Mouse (Mus musculus): ENCODE data around the gene Ctsl. TPM values are rescaled to one million over a fixed set of nuclear protein-coding genes. Genes with fewer than 3 reads are reported as not detected.

The Ctsl gene
- polyA plus RNA-seq, 1 experiment from 2014 or later, result 206 TPM

DNA sequence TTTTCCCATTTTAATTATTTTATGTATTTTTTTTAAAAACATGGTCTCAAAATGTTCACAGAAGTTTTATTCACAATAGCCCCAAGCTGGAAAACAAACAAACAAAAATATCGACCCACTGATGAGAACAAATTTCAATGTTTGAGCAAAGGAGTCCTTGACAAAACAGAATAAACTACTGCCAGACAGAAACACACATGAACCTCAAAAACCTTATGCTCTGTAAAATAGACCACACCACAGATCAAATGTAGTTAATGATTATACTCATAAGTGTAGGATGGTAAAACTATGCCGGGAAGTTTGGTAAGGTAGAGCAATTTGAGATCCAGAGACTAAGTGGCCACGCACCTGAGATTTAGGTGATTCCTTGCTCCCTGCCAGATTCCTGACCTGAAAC lies 37.6 kb downstream of the Ctsl start:
- no peaks in the 10 kb centered on the region for H3K36me3 ChIP-seq
- no peak overlapping the region for H3K4me2 ChIP-seq (replicated peaks)
- no peak for ATAC-seq (ENCODE audit: low FRiP score, low read depth)
- 75% methylated on average over 3 of the region's 3 CpGs for WGBS
- H3K27ac ChIP-seq, result no peak overlapping the region
- no peaks in the 10 kb centered on the region for H3K27me3 ChIP-seq
- H3K9ac ChIP-seq, result no peak overlapping the region
- no peaks in the 10 kb centered on the region for H3K4me1 ChIP-seq
- no peak overlapping the region for H3K4me3 ChIP-seq
- no peaks in the 10 kb centered on the region for H3K9me3 ChIP-seq

DNA sequence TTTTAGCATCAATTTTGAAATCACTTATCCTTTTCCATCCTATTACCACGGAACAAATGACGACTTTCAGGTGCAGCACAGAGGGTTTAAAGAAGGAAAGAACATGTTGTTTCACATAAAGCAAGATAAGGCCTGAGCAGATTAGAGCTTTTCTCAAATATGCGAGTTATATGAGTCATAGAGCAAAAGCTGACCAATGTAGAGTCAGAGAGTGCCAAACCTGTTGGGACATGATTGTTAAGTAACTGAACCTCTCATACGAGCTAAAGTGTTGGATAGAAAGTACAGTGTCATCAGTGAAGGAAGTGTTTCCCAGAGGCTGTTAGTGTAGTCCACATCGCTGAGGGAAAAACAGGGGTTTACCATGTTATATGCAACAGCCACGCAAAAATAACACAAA lies 38.4 kb downstream of the Ctsl start:
- no peak overlapping the region for H3K4me2 ChIP-seq (replicated peaks)
- H3K27ac ChIP-seq, result no peak overlapping the region
- no peaks in the 10 kb centered on the region for H3K27me3 ChIP-seq
- H3K4me3 ChIP-seq, result no peak overlapping the region
- 77% methylated on average over 6 of the region's 6 CpGs for WGBS
- no peaks in the 10 kb centered on the region for H3K36me3 ChIP-seq
- no peak overlapping the region for H3K9ac ChIP-seq
- no peaks in the 10 kb centered on the region for H3K9me3 ChIP-seq
- no peak for ATAC-seq (ENCODE audit: low FRiP score, low read depth)
- no peaks in the 10 kb centered on the region for H3K4me1 ChIP-seq

DNA sequence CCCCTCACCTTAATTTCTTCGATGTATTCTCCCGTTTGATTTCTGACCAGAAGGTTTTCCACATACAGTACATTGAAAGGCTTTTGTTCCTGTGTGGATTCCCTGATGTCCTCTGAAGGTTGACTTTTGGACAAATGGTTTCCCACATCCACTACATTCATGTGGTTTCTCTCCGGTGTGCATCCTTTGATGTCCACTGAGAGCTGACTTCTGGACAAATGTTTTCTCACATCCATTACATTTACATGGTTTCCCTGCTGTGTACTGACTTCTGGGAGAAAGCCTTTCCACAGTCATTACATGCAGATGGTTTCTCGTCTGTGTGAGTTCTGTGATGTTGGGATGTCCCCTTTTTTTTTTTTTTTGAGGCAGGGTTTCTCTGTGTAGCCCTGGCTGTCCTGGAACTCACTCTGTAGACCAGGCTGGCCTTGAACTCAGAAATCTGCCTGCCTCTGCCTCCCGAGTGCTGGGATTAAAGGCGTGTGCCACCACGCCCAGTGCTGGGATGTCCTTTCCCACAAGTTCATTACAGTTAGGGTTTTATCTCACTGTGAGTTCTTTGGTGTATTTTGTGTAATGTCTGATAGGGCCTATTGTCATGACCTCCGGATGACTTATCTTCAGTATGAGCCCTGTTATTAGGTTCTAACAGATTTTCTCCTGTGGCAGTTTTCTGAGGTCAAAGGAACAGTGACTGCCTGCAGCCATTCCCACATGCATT lies 48.0 kb downstream of the Ctsl start:
- no peaks in the 10 kb centered on the region for H3K9me3 ChIP-seq
- H3K9ac ChIP-seq, result no peak overlapping the region
- no peaks in the 10 kb centered on the region for H3K4me1 ChIP-seq
- WGBS, result 76% methylated on average over 8 of the region's 8 CpGs
- no peaks in the 10 kb centered on the region for H3K36me3 ChIP-seq
- no peak overlapping the region for H3K27ac ChIP-seq
- no peaks in the 10 kb centered on the region for H3K27me3 ChIP-seq
- H3K4me2 ChIP-seq (replicated peaks), result no peak overlapping the region
- no peak overlapping the region for H3K4me3 ChIP-seq
- ATAC-seq (ENCODE audit: low FRiP score, low read depth), result no peak

DNA sequence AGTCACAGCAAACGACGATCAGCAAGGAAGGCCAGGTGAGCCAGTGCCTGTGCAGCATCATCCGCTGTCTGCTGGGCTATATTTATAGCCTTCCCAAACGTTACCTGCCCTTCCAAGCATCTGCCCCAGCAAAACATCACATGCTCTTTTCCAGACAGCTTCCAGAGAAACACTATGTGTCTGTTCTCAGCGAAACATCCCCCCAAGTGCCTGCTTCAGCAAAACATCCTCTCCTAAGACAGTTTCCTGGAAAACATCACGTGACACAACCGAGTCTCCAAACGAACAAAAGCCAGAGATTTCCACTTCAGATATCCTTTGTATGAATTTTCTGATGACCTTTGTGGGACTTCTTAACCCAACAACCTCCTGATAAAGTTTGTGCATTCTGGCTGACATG lies 50.4 kb downstream of the Ctsl start:
- H3K36me3 ChIP-seq, result no peaks in the 10 kb centered on the region
- WGBS, result 80% methylated on average over 8 of the region's 8 CpGs
- H3K4me3 ChIP-seq, result no peak overlapping the region

DNA sequence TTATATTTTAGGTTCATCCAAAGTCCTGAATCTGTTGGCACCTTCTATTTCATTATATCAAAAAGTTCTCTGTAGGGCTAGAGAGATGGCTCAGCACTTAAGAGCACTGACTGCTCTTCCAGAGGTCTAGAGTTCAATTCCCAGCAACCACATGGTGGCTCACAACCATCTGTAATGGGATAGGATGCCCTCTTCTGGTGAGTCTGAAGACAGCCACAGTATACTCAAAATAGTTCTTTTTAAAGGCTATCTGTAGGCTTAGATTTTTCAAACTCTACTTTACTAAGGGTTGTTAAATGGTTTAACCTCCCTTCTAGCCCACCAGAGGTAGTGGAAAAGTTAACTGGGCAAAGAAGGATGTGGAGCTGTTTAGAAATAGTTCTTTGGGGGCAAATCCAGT lies 50.9 kb downstream of the Ctsl start:
- no peaks in the 10 kb centered on the region for H3K36me3 ChIP-seq
- H3K9me3 ChIP-seq, result no peaks in the 10 kb centered on the region
- ATAC-seq (ENCODE audit: low FRiP score, low read depth), result no peak
- H3K9ac ChIP-seq, result no peak overlapping the region
- H3K4me3 ChIP-seq, result no peak overlapping the region
- no peaks in the 10 kb centered on the region for H3K4me1 ChIP-seq
- H3K4me2 ChIP-seq (replicated peaks), result no peak overlapping the region
- no peaks in the 10 kb centered on the region for H3K27me3 ChIP-seq
- no peak overlapping the region for H3K27ac ChIP-seq

More for the DNA sequence above, 50.4 kb downstream of the Ctsl start:
- H3K9me3 ChIP-seq, result no peaks in the 10 kb centered on the region
- H3K4me1 ChIP-seq, result no peaks in the 10 kb centered on the region
- no peaks in the 10 kb centered on the region for H3K27me3 ChIP-seq
- no peak for ATAC-seq (ENCODE audit: low FRiP score, low read depth)
- H3K4me2 ChIP-seq (replicated peaks), result no peak overlapping the region
- no peak overlapping the region for H3K9ac ChIP-seq
- H3K27ac ChIP-seq, result no peak overlapping the region

DNA sequence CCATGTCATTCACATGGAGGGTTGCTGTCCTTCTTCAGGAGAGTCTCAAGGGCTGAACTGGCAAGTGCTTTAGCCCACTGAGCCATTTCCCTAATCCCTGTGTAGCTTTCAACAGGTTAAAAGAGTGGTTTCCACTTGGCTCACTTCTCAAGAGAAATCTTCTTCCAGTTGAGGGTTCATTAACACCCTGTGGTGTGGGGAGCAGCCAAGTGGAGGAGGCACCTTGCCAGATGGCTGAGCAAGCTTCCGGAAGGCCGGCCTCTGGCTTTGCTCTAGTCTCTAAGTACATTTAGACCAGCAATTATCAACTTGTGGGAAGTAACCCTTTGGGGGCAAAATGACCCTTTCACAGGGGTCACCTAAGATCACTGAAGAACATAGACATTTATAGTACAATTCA lies 52.3 kb downstream of the Ctsl start:
- WGBS, result 70% methylated on average over 2 of the region's 2 CpGs
- Histone ChIP-seq H3K27ac (no peak overlapping the region), H3K4me1 (no peaks in the 10 kb centered on the region), H3K4me3 (no peak overlapping the region), H3K36me3 (no peaks in the 10 kb centered on the region), H3K27me3 (no peaks in the 10 kb centered on the region), H3K9me3 (no peaks in the 10 kb centered on the region), H3K9ac (no peak overlapping the region), H3K4me2 (replicated peaks) (no peak overlapping the region)
- ATAC-seq (ENCODE audit: low FRiP score, low read depth), result no peak

DNA sequence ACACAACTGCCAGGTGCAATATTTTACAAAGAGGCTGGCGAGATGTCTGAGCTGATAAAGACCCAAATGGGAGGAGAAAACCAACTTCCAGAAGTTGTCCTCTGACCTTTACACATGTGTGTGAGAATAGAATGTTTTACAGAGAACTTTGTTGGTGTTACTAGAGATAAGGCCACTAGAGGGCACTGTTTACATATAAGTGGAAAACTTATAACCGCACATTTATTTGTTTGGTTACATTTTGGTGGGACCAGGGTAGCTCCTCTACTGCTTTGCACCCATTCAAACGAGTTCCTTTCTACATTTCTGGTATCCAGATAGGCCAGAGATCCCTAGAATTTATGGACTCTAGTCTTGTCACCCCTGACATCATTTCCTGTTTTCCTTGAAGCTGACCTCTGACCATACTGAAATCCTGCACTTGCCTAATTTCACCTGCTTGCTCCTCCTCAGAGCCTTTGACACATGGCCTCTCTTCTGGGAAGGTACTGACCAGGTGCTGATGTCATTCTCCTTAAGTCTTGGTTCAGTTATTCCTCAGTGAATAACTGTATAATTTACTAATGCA lies 55.1 kb downstream of the Ctsl start:
- H3K27ac ChIP-seq, result no peak overlapping the region
- ATAC-seq (ENCODE audit: low FRiP score, low read depth), result no peak
- WGBS, result under 1% methylated on average over 3 of the region's 3 CpGs
- no peak overlapping the region for H3K4me3 ChIP-seq
- H3K9ac ChIP-seq, result no peak overlapping the region
- no peaks in the 10 kb centered on the region for H3K9me3 ChIP-seq
- no peak overlapping the region for H3K4me2 ChIP-seq (replicated peaks)
- no peaks in the 10 kb centered on the region for H3K27me3 ChIP-seq
- H3K4me1 ChIP-seq, result peaks cover 11% of the 10 kb centered on the region
- H3K36me3 ChIP-seq, result no peaks in the 10 kb centered on the region

DNA sequence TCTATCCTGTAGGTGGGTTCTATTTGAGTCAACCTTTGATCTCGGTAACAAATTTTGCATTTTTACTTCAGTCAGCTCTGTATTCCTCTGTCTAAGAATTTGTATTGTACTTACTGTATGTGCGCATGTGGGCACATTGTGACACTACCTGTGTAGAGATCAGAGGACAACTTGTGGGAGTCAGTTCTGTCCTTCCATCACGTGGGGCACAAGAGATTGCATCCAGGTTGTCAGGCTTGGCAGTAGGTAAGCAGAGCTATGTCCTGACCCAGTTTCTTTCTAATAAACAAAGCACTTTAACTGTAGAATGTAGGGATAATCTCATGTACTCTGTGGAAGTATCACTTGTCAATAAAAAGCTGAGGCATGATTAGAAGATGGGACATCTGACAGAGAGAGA lies 56.6 kb downstream of the Ctsl start:
- no peaks in the 10 kb centered on the region for H3K27me3 ChIP-seq
- no peaks in the 10 kb centered on the region for H3K9me3 ChIP-seq
- no peak overlapping the region for H3K27ac ChIP-seq
- H3K9ac ChIP-seq, result no peak overlapping the region
- H3K4me3 ChIP-seq, result no peak overlapping the region
- H3K36me3 ChIP-seq, result no peaks in the 10 kb centered on the region
- peaks cover 17% of the 10 kb centered on the region for H3K4me1 ChIP-seq
- no peak for ATAC-seq (ENCODE audit: low FRiP score, low read depth)
- H3K4me2 ChIP-seq (replicated peaks), result no peak overlapping the region
- WGBS, result 76% methylated on average over 3 of the region's 3 CpGs

DNA sequence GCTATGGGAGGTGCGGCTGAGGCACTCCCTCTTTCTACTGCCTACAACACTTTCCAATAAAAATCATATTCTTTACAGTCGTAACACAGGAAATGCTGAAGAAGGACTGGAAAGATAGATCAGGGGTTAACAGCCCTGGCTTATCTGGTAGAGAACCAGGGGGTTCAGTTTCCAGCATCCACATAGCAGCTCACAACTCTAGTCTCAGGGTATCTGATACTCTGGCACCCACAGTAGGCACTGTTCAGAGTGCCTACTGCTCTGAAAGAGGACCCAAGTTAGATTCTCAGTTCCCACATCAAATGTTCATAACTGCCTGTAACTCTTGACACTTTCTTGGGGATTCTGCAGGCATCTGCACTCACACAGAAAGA lies 57.8 kb downstream of the Ctsl start:
- Histone ChIP-seq H3K27me3 (no peaks in the 10 kb centered on the region), H3K36me3 (peaks cover 5% of the 10 kb centered on the region), H3K9ac (peak overlapping the region; percentile 74), H3K27ac (no peak overlapping the region), H3K4me3 (peak overlapping the region; percentile 72), H3K9me3 (no peaks in the 10 kb centered on the region), H3K4me2 (replicated peaks) (peak overlapping the region; percentile 68), H3K4me1 (peaks cover 17% of the 10 kb centered on the region)
- no peak; the same call in 1 of the 2 replicates for ATAC-seq (ENCODE audit: low FRiP score, low read depth)
- 0% methylated on average over 2 of the region's 2 CpGs for WGBS

DNA sequence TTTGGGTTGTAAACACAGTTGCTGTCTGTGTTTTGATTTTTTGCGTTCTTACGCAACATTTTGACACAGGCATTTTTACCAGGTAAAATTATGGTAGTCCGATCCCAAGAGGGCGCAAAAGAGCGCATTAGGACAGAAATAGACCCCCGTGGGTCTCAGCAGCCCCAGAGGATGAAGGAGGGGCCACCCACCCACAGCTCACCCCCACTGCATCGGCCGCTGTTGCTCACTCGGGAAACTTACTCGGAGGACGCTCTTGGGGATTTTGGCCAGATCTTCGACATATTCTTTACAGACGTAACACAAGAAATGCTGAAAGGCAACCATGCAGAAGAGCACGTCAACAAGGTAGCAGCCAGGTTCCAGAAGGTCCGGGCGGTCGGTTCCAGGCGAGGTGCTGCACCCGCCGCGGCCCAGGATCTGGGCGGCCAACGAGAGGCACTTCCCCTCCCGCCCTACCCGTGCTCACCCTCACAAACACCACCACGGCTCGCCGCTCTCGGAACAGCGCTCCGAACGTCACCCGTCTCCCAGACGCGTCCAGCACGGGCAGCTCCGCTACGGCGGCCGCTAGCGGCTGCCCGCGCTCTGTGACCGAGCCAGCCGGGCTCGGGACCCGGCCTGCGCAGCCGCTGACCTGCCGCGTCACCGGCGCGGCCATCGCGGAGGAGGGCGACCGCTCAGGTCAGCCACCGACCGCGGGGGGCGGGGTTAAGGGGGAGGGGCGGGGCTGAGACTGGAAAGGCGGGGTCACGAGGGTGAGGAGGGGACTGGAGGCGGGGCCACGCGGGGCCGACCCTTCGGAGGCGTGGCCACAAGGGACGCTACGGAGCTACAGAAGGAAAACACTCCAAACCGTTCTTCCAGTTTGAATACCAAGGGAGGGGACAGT lies 58.4 kb downstream of the Ctsl start, which contains the start of gene Aaed1:
Gene Aaed1, minus strand, starts transcription at position 687 of the 892 bp plus-strand sequence.
- under 1% methylated on average over 71 of the region's 74 CpGs for WGBS
- Histone ChIP-seq H3K4me3 (peak within 1 kb of the TSS; percentile 72), H3K9ac (peak within 1 kb of the TSS; percentile 74), H3K9me3 (no peaks in the 10 kb centered on the region), H3K36me3 (peaks cover 11% of the 10 kb centered on the region), H3K4me2 (replicated peaks) (peak within 1 kb of the TSS; percentile 68), H3K27me3 (no peaks in the 10 kb centered on the region), H3K4me1 (peaks cover 17% of the 10 kb centered on the region), H3K27ac (peak within 1 kb of the TSS; percentile 86)
- peak; percentile 88 for ATAC-seq (ENCODE audit: low FRiP score, low read depth)

DNA sequence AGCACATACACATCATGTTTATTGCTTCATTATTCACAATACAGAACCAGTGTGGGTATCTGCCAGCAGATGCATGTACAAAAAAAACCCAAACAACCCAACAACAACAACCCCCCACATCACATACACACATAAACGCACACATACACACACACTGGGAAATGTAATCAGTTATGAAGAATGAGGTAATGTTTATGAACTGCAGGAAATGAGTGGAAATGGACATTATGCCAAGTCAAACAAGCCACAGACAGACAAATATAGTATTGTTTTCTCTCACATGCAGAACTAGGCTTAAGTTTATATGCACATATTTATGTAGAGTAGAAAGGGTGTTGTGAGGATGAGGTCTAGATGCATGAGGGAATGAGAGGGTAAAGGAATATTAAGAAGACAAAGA lies 59.4 kb downstream of the Ctsl start:
- H3K4me1 ChIP-seq, result peaks cover 17% of the 10 kb centered on the region
- no peaks in the 10 kb centered on the region for H3K9me3 ChIP-seq
- peaks cover 15% of the 10 kb centered on the region for H3K36me3 ChIP-seq
- ATAC-seq (ENCODE audit: low FRiP score, low read depth), result no peak
- peak overlapping the region; percentile 68 for H3K4me2 ChIP-seq (replicated peaks)
- peak overlapping the region; percentile 74; the same call in 1 of the 2 replicates for H3K9ac ChIP-seq
- H3K27me3 ChIP-seq, result no peaks in the 10 kb centered on the region
- peak overlapping the region; percentile 72 for H3K4me3 ChIP-seq
- no peak overlapping the region for H3K27ac ChIP-seq
- 53% methylated on average over 1 of the region's 1 CpGs for WGBS

DNA sequence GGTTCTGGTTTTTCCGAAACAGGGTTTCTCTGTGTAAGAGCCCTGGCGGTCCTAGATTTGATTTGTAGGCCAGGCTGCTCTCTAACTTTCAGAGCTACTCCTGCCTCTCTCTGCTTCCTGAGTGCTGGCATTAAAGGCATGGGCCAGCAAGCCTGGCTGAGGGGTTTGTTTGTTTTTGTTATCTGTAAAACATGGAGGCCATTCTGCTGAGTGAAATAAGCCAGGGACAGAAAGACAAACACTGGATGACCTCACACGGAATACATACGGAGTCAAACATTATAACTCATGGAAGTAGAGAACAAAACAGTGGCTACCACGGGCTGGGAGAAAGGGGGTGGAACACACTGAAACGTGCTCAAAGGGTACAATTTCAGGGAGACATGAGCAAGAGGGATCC lies 60.1 kb downstream of the Ctsl start:
- Histone ChIP-seq H3K4me3 (peak overlapping the region; percentile 72; the same call in 1 of the 2 replicates), H3K9me3 (no peaks in the 10 kb centered on the region), H3K27ac (0 out of 2 replicates have a peak overlapping the region, but pooled peaks have one; percentile 10), H3K36me3 (peaks cover 15% of the 10 kb centered on the region), H3K4me2 (replicated peaks) (peak overlapping the region; percentile 68), H3K4me1 (peaks cover 17% of the 10 kb centered on the region), H3K27me3 (no peaks in the 10 kb centered on the region), H3K9ac (no peak overlapping the region)
- ATAC-seq (ENCODE audit: low FRiP score, low read depth), result no peak
- WGBS, result 78% methylated on average over 6 of the region's 6 CpGs
